Mouse (Mus musculus): ENCODE data around the gene Nptx2. TPM values are rescaled to one million over a fixed set of nuclear protein-coding genes. Genes with fewer than 3 reads are reported as not detected.

The Nptx2 gene
- polyA plus RNA-seq (2012; rRNA removed; ENCODE audit: low replicate concordance) = 2.8 and 19.7 TPM in 2 replicates

GRCm38 (mm10) chr5:144545653-144546422 lies at the start of gene Nptx2:
Nptx2 (plus strand) TSS chr5:144545902.

Other genes with a start within 250 kb of the Nptx2 start
- gene Baiap2l1, start 187.8 kb upstream of the Nptx2 start, polyA plus RNA-seq (2012; rRNA removed; ENCODE audit: low replicate concordance) = 1.0 and 3.9 TPM in 2 replicates
- gene Tmem130, start 215.9 kb downstream of the Nptx2 start, polyA plus RNA-seq (2012; rRNA removed; ENCODE audit: low replicate concordance) = 0.06 TPM in 1 of 2 replicates, not detected in the other
- gene Trrap, start 221.8 kb downstream of the Nptx2 start, polyA plus RNA-seq (2012; rRNA removed; ENCODE audit: low replicate concordance) = 94.8 and 150 TPM in 2 replicates